Mouse (Mus musculus) G1E (cell line): ENCODE data around the gene Spen. TPM values are rescaled to one million over a fixed set of nuclear protein-coding genes. Genes with fewer than 3 reads are reported as not detected.

Experiments used
- ATAC-seq: 2 replicates; pipeline ENCODE4 v1.8.0; 2016; ENCODE audit warnings: mild to moderate bottlenecking; ENCODE audit not compliant: insufficient number of reproducible peaks, poor library complexity, low FRiP score, severe bottlenecking; ENCODE audit errors: extremely low read depth
- DNase-seq: peaks from one replicate; pipeline ENCODE4 v3.0.0; 2012; ENCODE audit warnings: low spot score
- H3K27me3 ChIP-seq: 2 replicates; pipeline ENCODE4 v1.6.1; 2012; ENCODE audit warnings: mild to moderate bottlenecking, low read length, inconsistent platforms; ENCODE audit not compliant: insufficient read depth
- H3K36me3 ChIP-seq: replicated peaks from 2 replicates; pipeline ENCODE3; 2012; ENCODE audit warnings: mild to moderate bottlenecking, inconsistent platforms
- H3K4me1 ChIP-seq: 2 replicates; pipeline ENCODE4 v1.6.1; 2012; ENCODE audit warnings: low read depth, low read length, inconsistent platforms, mixed read lengths; ENCODE audit not compliant: insufficient read depth
- H3K4me3 ChIP-seq: 2 replicates; pipeline ENCODE4 v1.5.1; 2012; ENCODE audit warnings: low read depth, mild to moderate bottlenecking, inconsistent platforms, low read length, moderate library complexity, mixed read lengths
- H3K9me3 ChIP-seq: replicated peaks from 2 replicates; pipeline ENCODE4 v1.6.1; 2012; ENCODE audit warnings: inconsistent platforms
- CTCF ChIP-seq: IDR thresholded peaks from 2 replicates; pipeline ENCODE4 v1.5.1; 2012; ENCODE audit warnings: low read depth, low read length, inconsistent platforms, mixed read lengths
- GATA1 ChIP-seq: IDR thresholded peaks from 2 replicates; pipeline ENCODE4 v1.6.1; 2012; ENCODE audit warnings: borderline replicate concordance, low read length, inconsistent platforms, mixed read lengths
- GATA2 ChIP-seq: IDR thresholded peaks from 2 replicates; pipeline ENCODE4 v1.6.1; 2012; ENCODE audit warnings: low read depth, low read length, inconsistent platforms, borderline replicate concordance
- POLR2AphosphoS5 ChIP-seq: IDR thresholded peaks from 2 replicates; pipeline ENCODE4 v1.6.1; 2012; ENCODE audit warnings: low read depth, low read length, inconsistent platforms; ENCODE audit not compliant: insufficient replicate concordance
- TAL1 ChIP-seq: conservative IDR thresholded peaks from 2 replicates; pipeline ENCODE4 v1.6.1; 2012; ENCODE audit warnings: low read depth, low read length, inconsistent platforms, mixed read lengths
- polyA plus RNA-seq: library from polyadenylated mRNA; stranded (reverse); fragments of >175 nt; gene quantifications from 2 replicates; pipeline ENCODE4 v1.2.3, GENCODE M21; 2012
- total RNA-seq, 2 experiments: library from RNA; stranded (forward) in 1 of 2; stranded (reverse) in 1 of 2; fragments of 200-1000 nt in 1 of 2; fragments of >200 nt in 1 of 2; fragmentation: Nextera tagmentation in 1 of 2; gene quantifications; 2 replicates each; pipeline ENCODE4 v1.2.3; 2014 to 2017

The Spen gene
- total and polyA plus RNA-seq, 3 experiments, result 21.4 to 149 (median 100) TPM

GRCm38 (mm10) chr4:141466844-141467580, 71.4 kb downstream of the Spen start:
- Histone ChIP-seq H3K36me3 (peaks cover 97% of the 10 kb centered on the region), H3K9me3 (peaks cover 20% of the 10 kb centered on the region), H3K27me3 (no peaks in the 10 kb centered on the region), H3K4me1 (peaks cover 6% of the 10 kb centered on the region), H3K4me3 (no peak overlapping the region)
- TF ChIP-seq GATA1, result no peak
- TF ChIP-seq TAL1, result no peak
- no peak for TF ChIP-seq GATA2
- TF ChIP-seq POLR2AphosphoS5, result no peak
- no peak for TF ChIP-seq CTCF
- ATAC-seq (no peak), DNase-seq (no peak)

DNA sequence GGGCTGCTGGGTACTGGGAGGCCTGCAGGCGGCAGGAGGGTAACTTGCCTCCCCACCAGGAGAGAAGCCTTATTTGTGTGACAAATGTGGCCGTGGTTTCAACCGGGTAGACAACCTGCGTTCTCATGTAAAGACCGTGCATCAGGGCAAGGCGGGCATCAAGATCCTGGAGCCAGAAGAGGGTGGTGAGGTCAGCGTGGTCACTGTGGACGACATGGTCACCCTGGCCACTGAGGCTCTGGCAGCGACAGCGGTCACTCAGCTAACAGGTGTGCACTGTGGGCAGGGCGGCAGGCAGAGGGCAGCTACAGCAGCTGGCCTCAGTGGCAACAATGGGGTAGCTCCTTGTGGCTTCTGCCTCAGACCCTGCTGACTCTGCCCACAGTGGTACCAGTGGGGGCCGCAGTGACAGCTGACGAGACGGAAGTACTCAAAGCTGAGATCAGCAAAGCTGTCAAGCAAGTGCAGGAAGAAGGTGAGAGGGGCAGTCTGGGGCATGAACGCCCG, 72.1 kb downstream of the Spen start:
- H3K4me3 ChIP-seq, result no peak overlapping the region; the same call in 1 of the 2 replicates
- H3K27me3 ChIP-seq, result no peaks in the 10 kb centered on the region
- TF ChIP-seq POLR2AphosphoS5, result no peak
- no peak for TF ChIP-seq TAL1
- no peak for TF ChIP-seq CTCF
- no peak for TF ChIP-seq GATA2
- peaks cover 14% of the 10 kb centered on the region for H3K9me3 ChIP-seq
- ATAC-seq (no peak), DNase-seq (no peak)
- peaks cover 4% of the 10 kb centered on the region; the same call in 1 of the 2 replicates for H3K4me1 ChIP-seq
- H3K36me3 ChIP-seq, result peaks cover 97% of the 10 kb centered on the region

DNA sequence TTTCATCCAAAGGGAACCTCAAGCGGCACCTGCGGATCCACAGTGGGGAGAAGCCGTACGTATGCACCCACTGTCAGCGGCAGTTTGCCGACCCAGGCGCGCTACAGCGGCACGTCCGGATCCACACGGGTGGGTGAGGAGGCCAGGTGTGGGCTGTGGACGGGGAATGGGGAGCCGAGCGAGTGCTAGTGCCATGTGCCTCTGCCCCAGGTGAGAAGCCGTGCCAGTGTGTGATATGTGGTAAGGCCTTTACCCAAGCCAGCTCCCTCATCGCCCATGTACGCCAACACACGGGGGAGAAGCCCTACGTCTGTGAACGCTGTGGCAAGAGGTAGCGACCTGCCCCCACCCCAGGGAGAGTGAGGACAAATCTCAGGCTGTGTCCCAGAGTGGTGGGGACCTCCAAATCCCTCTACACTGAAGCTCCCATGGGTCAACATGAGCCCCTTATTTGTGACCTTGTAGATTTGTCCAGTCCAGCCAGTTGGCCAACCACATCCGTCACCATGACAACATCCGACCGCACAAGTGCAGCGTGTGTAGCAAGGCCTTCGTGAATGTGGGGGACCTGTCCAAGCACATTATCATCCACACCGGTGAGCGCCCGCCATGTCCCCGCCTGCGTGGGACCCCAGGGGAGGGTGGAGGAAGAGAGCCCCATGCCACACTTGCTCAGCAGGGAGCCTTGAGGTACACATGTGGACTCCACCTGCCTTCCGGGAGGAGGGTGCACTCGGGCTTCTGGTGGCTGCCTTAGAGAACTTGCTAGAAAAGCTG, 72.7 kb downstream of the Spen start:
- H3K27me3 ChIP-seq, result no peaks in the 10 kb centered on the region
- H3K4me1 ChIP-seq, result peaks cover 4% of the 10 kb centered on the region; the same call in 1 of the 2 replicates
- TF ChIP-seq GATA1 (no peak), GATA2 (no peak), TAL1 (no peak), POLR2AphosphoS5 (no peak)
- peak overlapping the region; percentile 27; the same call in 1 of the 2 replicates for H3K4me3 ChIP-seq
- peaks cover 99% of the 10 kb centered on the region for H3K36me3 ChIP-seq
- H3K9me3 ChIP-seq, result peaks cover 12% of the 10 kb centered on the region
- no peak for DNase-seq
- ATAC-seq, result no peak

DNA sequence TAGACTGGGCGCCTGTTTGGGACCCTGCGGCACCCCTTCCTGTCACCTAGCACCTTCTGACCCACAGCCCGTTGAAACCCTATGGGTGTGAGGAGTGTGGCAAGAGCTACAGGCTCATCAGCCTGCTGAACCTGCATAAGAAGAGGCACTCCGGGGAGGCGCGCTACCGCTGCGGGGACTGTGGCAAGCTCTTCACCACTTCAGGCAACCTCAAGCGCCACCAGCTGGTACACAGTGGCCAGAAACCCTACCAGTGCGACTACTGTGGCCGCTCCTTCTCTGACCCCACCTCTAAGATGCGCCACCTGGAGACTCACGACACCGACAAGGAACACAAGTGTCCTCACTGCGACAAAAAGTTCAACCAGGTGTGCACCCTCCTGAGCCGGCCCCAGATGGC, 73.7 kb downstream of the Spen start:
- no peak for ATAC-seq
- H3K4me3 ChIP-seq, result no peak overlapping the region
- H3K27me3 ChIP-seq, result no peaks in the 10 kb centered on the region
- no peak for DNase-seq
- TF ChIP-seq GATA1 (no peak), CTCF (no peak), TAL1 (no peak), POLR2AphosphoS5 (no peak), GATA2 (no peak)
- peaks cover 12% of the 10 kb centered on the region for H3K9me3 ChIP-seq
- H3K4me1 ChIP-seq, result peaks cover 4% of the 10 kb centered on the region; the same call in 1 of the 2 replicates
- peaks cover 99% of the 10 kb centered on the region for H3K36me3 ChIP-seq

- H3K36me3 ChIP-seq, result peaks cover 99% of the 10 kb centered on the region
- TF ChIP-seq CTCF (no peak), TAL1 (no peak), POLR2AphosphoS5 (no peak), GATA2 (no peak), GATA1 (no peak)
- peaks cover 5% of the 10 kb centered on the region; the same call in 1 of the 2 replicates for H3K4me1 ChIP-seq
- ATAC-seq (no peak), DNase-seq (no peak)
- H3K9me3 ChIP-seq, result peaks cover 12% of the 10 kb centered on the region
- no peaks in the 10 kb centered on the region for H3K27me3 ChIP-seq
- no peak overlapping the region for H3K4me3 ChIP-seq
These were observed 74.9 kb downstream of the Spen start for GRCm38 (mm10) chr4:141463472-141463871.

DNA sequence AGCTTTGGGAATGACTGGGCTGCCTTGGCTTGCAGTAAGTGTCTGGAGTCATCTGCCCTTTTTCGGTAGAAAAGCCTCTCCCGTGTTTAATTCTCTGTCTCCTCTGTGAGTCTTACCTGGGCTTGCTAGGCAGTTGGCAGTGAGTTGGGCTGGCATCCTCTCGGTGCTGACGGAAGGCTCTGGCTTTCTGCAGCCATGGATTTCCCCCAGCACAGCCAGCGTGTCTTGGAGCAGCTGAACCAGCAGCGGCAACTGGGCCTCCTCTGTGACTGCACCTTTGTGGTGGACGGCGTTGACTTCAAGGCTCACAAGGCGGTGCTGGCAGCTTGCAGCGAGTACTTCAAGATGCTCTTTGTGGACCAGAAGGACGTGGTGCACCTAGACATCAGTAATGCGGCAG, 76.8 kb downstream of the Spen start:
- no peak overlapping the region for H3K4me3 ChIP-seq
- H3K36me3 ChIP-seq, result peaks cover 93% of the 10 kb centered on the region
- TF ChIP-seq CTCF (no peak), TAL1 (no peak), POLR2AphosphoS5 (no peak), GATA2 (no peak), GATA1 (no peak)
- DNase-seq (no peak), ATAC-seq (no peak)
- H3K4me1 ChIP-seq, result peaks cover 11% of the 10 kb centered on the region
- H3K27me3 ChIP-seq, result no peaks in the 10 kb centered on the region
- H3K9me3 ChIP-seq, result peaks cover 12% of the 10 kb centered on the region
